Mouse (Mus musculus): ENCODE results near the gene Arpc1b. TPM values are rescaled to one million over a fixed set of nuclear protein-coding genes. Genes with fewer than 3 reads are reported as not detected.
"Not testable (repeated sequence)": the region's sequence is repeated elsewhere in the genome, so short reads cannot be mapped to it uniquely, and the experiment has no call there.

Gene Arpc1b
- polyA plus RNA-seq, 1 experiment from 2014 or later = 51.2 TPM

- Histone ChIP-seq H3K4me2 (ENCODE audit: low read depth, low read length, severe bottlenecking) (peak within 1 kb of the TSS; percentile 92), H3K27ac (ENCODE audit: low read depth, low read length) (no peak within 1 kb of the TSS), H3K4me1 (replicated peaks; ENCODE audit: control insufficient read depth, insufficient read depth, low read length) (peaks cover 9% of the 10 kb centered on the region), H3K36me3 (ENCODE audit: control insufficient read depth, insufficient read depth, low read length) (no peaks in the 10 kb centered on the region), H3K9ac (ENCODE audit: low read length) (peak within 1 kb of the TSS; percentile 80), H3K9me3 (ENCODE audit: control insufficient read depth, low read length) (no peaks in the 10 kb centered on the region), H3K27me3 (ENCODE audit: control insufficient read depth, insufficient read depth, low read length) (no peaks in the 10 kb centered on the region), H3K4me3 (ENCODE audit: low read depth, low read length) (peak within 1 kb of the TSS; percentile 71)
- ATAC-seq (replicated peaks; ENCODE audit: low FRiP score) (peak; percentile 97), DNase-seq (ENCODE audit: low spot score) (peak; percentile 95)
- WGBS = under 1% methylated on average over 54 of the region's 54 CpGs
Measured at GRCm38 (mm10) chr5:145083632-145084451, 30.2 kb upstream of the Arpc1b start, which contains the start of the genes Arpc1a and Kpna7. Gene Arpc1a, plus strand, starts transcription at chr5:145083830. Gene Kpna7, minus strand, starts transcription at chr5:145084030.

GRCm38 (mm10) chr5:145084822-145085221, 29.2 kb upstream of the Arpc1b start:
- no peak overlapping the region for H3K27ac ChIP-seq (ENCODE audit: low read depth, low read length)
- no peaks in the 10 kb centered on the region for H3K9me3 ChIP-seq (ENCODE audit: control insufficient read depth, low read length)
- peak overlapping the region; percentile 71 for H3K4me3 ChIP-seq (ENCODE audit: low read depth, low read length)
- H3K4me1 ChIP-seq (replicated peaks; ENCODE audit: control insufficient read depth, insufficient read depth, low read length) = peaks cover 9% of the 10 kb centered on the region
- WGBS = 84% methylated on average over 2 of the region's 2 CpGs
- ATAC-seq (replicated peaks; ENCODE audit: low FRiP score) = no peak
- peak overlapping the region; percentile 92 for H3K4me2 ChIP-seq (ENCODE audit: low read depth, low read length, severe bottlenecking)
- H3K27me3 ChIP-seq (ENCODE audit: control insufficient read depth, insufficient read depth, low read length) = no peaks in the 10 kb centered on the region
- H3K36me3 ChIP-seq (ENCODE audit: control insufficient read depth, insufficient read depth, low read length) = no peaks in the 10 kb centered on the region
- peak overlapping the region; percentile 80; the same call in 1 of the 2 replicates for H3K9ac ChIP-seq (ENCODE audit: low read length)
- no peak for DNase-seq (ENCODE audit: low spot score)

GRCm38 (mm10) chr5:145088186-145088585, 25.8 kb upstream of the Arpc1b start:
- no peaks in the 10 kb centered on the region for H3K27me3 ChIP-seq (ENCODE audit: control insufficient read depth, insufficient read depth, low read length)
- H3K4me3 ChIP-seq (ENCODE audit: low read depth, low read length) = no peak overlapping the region
- DNase-seq (ENCODE audit: low spot score) (no peak), ATAC-seq (replicated peaks; ENCODE audit: low FRiP score) (no peak)
- H3K9me3 ChIP-seq (ENCODE audit: control insufficient read depth, low read length) = no peaks in the 10 kb centered on the region
- peaks cover 4% of the 10 kb centered on the region; the same call in 1 of the 2 replicates for H3K36me3 ChIP-seq (ENCODE audit: control insufficient read depth, insufficient read depth, low read length)
- no peak overlapping the region for H3K4me2 ChIP-seq (ENCODE audit: low read depth, low read length, severe bottlenecking)
- H3K4me1 ChIP-seq (replicated peaks; ENCODE audit: control insufficient read depth, insufficient read depth, low read length) = peaks cover 9% of the 10 kb centered on the region
- H3K27ac ChIP-seq (ENCODE audit: low read depth, low read length) = no peak overlapping the region
- WGBS = 96% methylated on average over 2 of the region's 2 CpGs
- no peak overlapping the region for H3K9ac ChIP-seq (ENCODE audit: low read length)

GRCm38 (mm10) chr5:145089878-145090277, 24.1 kb upstream of the Arpc1b start:
- DNase-seq (ENCODE audit: low spot score) = no peak
- ATAC-seq (replicated peaks; ENCODE audit: low FRiP score) = no peak
- H3K4me3 ChIP-seq (ENCODE audit: low read depth, low read length) = no peak overlapping the region
- no peak overlapping the region for H3K27ac ChIP-seq (ENCODE audit: low read depth, low read length)
- no peak overlapping the region for H3K4me2 ChIP-seq (ENCODE audit: low read depth, low read length, severe bottlenecking)
- peaks cover 4% of the 10 kb centered on the region; the same call in 1 of the 2 replicates for H3K36me3 ChIP-seq (ENCODE audit: control insufficient read depth, insufficient read depth, low read length)
- no peaks in the 10 kb centered on the region for H3K27me3 ChIP-seq (ENCODE audit: control insufficient read depth, insufficient read depth, low read length)
- no peak overlapping the region for H3K9ac ChIP-seq (ENCODE audit: low read length)
- WGBS = 97% methylated on average over 3 of the region's 3 CpGs
- peaks cover 2% of the 10 kb centered on the region; the same call in 1 of the 2 replicates for H3K4me1 ChIP-seq (replicated peaks; ENCODE audit: control insufficient read depth, insufficient read depth, low read length)
- H3K9me3 ChIP-seq (ENCODE audit: control insufficient read depth, low read length) = no peaks in the 10 kb centered on the region

GRCm38 (mm10) chr5:145096195-145096594, 17.8 kb upstream of the Arpc1b start:
- Histone ChIP-seq H3K27ac (ENCODE audit: low read depth, low read length) (no peak overlapping the region), H3K27me3 (ENCODE audit: control insufficient read depth, insufficient read depth, low read length) (no peaks in the 10 kb centered on the region), H3K9me3 (ENCODE audit: control insufficient read depth, low read length) (no peaks in the 10 kb centered on the region), H3K36me3 (ENCODE audit: control insufficient read depth, insufficient read depth, low read length) (peaks cover 13% of the 10 kb centered on the region), H3K4me1 (replicated peaks; ENCODE audit: control insufficient read depth, insufficient read depth, low read length) (no peaks in the 10 kb centered on the region), H3K4me2 (ENCODE audit: low read depth, low read length, severe bottlenecking) (no peak overlapping the region), H3K4me3 (ENCODE audit: low read depth, low read length) (no peak overlapping the region), H3K9ac (ENCODE audit: low read length) (no peak overlapping the region)
- DNase-seq (ENCODE audit: low spot score) = no peak
- ATAC-seq (replicated peaks; ENCODE audit: low FRiP score) = no peak
- WGBS = 92% methylated on average over 4 of the region's 4 CpGs

- Histone ChIP-seq H3K9ac (ENCODE audit: low read length) (no peak overlapping the region), H3K9me3 (ENCODE audit: control insufficient read depth, low read length) (no peaks in the 10 kb centered on the region), H3K36me3 (ENCODE audit: control insufficient read depth, insufficient read depth, low read length) (peaks cover 16% of the 10 kb centered on the region), H3K4me3 (ENCODE audit: low read depth, low read length) (no peak overlapping the region), H3K4me2 (ENCODE audit: low read depth, low read length, severe bottlenecking) (no peak overlapping the region), H3K27me3 (ENCODE audit: control insufficient read depth, insufficient read depth, low read length) (no peaks in the 10 kb centered on the region), H3K4me1 (replicated peaks; ENCODE audit: control insufficient read depth, insufficient read depth, low read length) (no peaks in the 10 kb centered on the region), H3K27ac (ENCODE audit: low read depth, low read length) (no peak overlapping the region)
- ATAC-seq (replicated peaks; ENCODE audit: low FRiP score) (no peak), DNase-seq (ENCODE audit: low spot score) (no peak)
- 95% methylated on average over 10 of the region's 10 CpGs for WGBS
Measured at GRCm38 (mm10) chr5:145098340-145098821, 15.6 kb upstream of the Arpc1b start.

- Histone ChIP-seq H3K4me2 (ENCODE audit: low read depth, low read length, severe bottlenecking) (no peak overlapping the region), H3K4me1 (replicated peaks; ENCODE audit: control insufficient read depth, insufficient read depth, low read length) (no peaks in the 10 kb centered on the region), H3K27me3 (ENCODE audit: control insufficient read depth, insufficient read depth, low read length) (no peaks in the 10 kb centered on the region), H3K27ac (ENCODE audit: low read depth, low read length) (no peak overlapping the region), H3K36me3 (ENCODE audit: control insufficient read depth, insufficient read depth, low read length) (peaks cover 16% of the 10 kb centered on the region), H3K9ac (ENCODE audit: low read length) (no peak overlapping the region), H3K9me3 (ENCODE audit: control insufficient read depth, low read length) (no peaks in the 10 kb centered on the region), H3K4me3 (ENCODE audit: low read depth, low read length) (no peak overlapping the region)
- WGBS = 97% methylated on average over 9 of the region's 9 CpGs
- ATAC-seq (replicated peaks; ENCODE audit: low FRiP score) (no peak), DNase-seq (ENCODE audit: low spot score) (no peak)
Measured at GRCm38 (mm10) chr5:145100960-145101359, 13.1 kb upstream of the Arpc1b start.

- not testable (repeated sequence) for DNase-seq (ENCODE audit: low spot score); H3K9me3 ChIP-seq (ENCODE audit: control insufficient read depth, low read length); H3K4me3 ChIP-seq (ENCODE audit: low read depth, low read length); H3K9ac ChIP-seq (ENCODE audit: low read length); H3K4me1 ChIP-seq (replicated peaks; ENCODE audit: control insufficient read depth, insufficient read depth, low read length); H3K4me2 ChIP-seq (ENCODE audit: low read depth, low read length, severe bottlenecking); H3K27ac ChIP-seq (ENCODE audit: low read depth, low read length); H3K27me3 ChIP-seq (ENCODE audit: control insufficient read depth, insufficient read depth, low read length); ATAC-seq (replicated peaks; ENCODE audit: low FRiP score)
- H3K36me3 ChIP-seq (ENCODE audit: control insufficient read depth, insufficient read depth, low read length) = peaks cover 16% of the 10 kb centered on the region
- 96% methylated on average over 11 of the region's 11 CpGs for WGBS
Measured at GRCm38 (mm10) chr5:145101451-145101850, 12.6 kb upstream of the Arpc1b start.

Measured in forebrain, embryonic 11.5 days (tissue).